Mouse (Mus musculus) T-helper 1 cell (primary cell): ENCODE measurements around the gene Syn3.
"Not testable (repeated sequence)": the region's sequence is repeated elsewhere in the genome, so short reads cannot be mapped to it uniquely, and the experiment has no call there.

ENCODE experiments used
- in situ Hi-C: fragments of 300-600 bp; cut with MboI, MseI; formaldehyde crosslinking; loops from one replicate; pipeline ENCODE4 v1.15.1; 2025; ENCODE audit warnings: high pct_unique_total_duplicates

The Syn3 gene

GRCm38 (mm10) chr10:86418345-86418744 is 80.4 kb downstream of the Syn3 start:
- in situ Hi-C loops: no loop called here

- in situ Hi-C loops: no loop called here
These were observed 81.9 kb downstream of the Syn3 start for GRCm38 (mm10) chr10:86416806-86417205.

- in situ Hi-C loops: no loop called here
These were observed 87.8 kb downstream of the Syn3 start for GRCm38 (mm10) chr10:86410868-86411267.

- in situ Hi-C loops: no loop called here
These were observed 91.7 kb downstream of the Syn3 start for GRCm38 (mm10) chr10:86406952-86407351.

- in situ Hi-C loops: no loop called here
These were observed 100.4 kb downstream of the Syn3 start for GRCm38 (mm10) chr10:86398347-86398720.

- in situ Hi-C loops: no loop called here
These were observed 100.9 kb downstream of the Syn3 start for GRCm38 (mm10) chr10:86397577-86398346.

- in situ Hi-C loops: no loop called here
These were observed 106.3 kb downstream of the Syn3 start for GRCm38 (mm10) chr10:86392399-86392798.

GRCm38 (mm10) chr10:86389913-86390312 is 108.8 kb downstream of the Syn3 start:
- in situ Hi-C loops: no loop called here

GRCm38 (mm10) chr10:86389357-86389756 is 109.3 kb downstream of the Syn3 start:
- in situ Hi-C loops: no loop called here

- in situ Hi-C loops: no loop called here
These were observed 109.9 kb downstream of the Syn3 start for GRCm38 (mm10) chr10:86388803-86389202.

GRCm38 (mm10) chr10:86387821-86388440 is 110.8 kb downstream of the Syn3 start:
- in situ Hi-C loops: no loop called here

- in situ Hi-C loops: no loop called here
These were observed 112.5 kb downstream of the Syn3 start for GRCm38 (mm10) chr10:86386232-86386631.

GRCm38 (mm10) chr10:86385656-86386055 is 113.0 kb downstream of the Syn3 start:
- in situ Hi-C loops: no loop called here

GRCm38 (mm10) chr10:86384655-86385054 is 114.0 kb downstream of the Syn3 start:
- in situ Hi-C loops: no loop called here

- in situ Hi-C loops: no loop called here
These were observed 116.8 kb downstream of the Syn3 start for GRCm38 (mm10) chr10:86381922-86382260.

GRCm38 (mm10) chr10:86381150-86381921 is 117.4 kb downstream of the Syn3 start:
- in situ Hi-C loops: no loop called here

- in situ Hi-C loops: no loop called here
These were observed 118.1 kb downstream of the Syn3 start for GRCm38 (mm10) chr10:86380626-86381025.

GRCm38 (mm10) chr10:86378803-86379202 is 119.9 kb downstream of the Syn3 start:
- in situ Hi-C loops: not testable (repeated sequence)

- in situ Hi-C loops: no loop called here
These were observed 122.1 kb downstream of the Syn3 start for GRCm38 (mm10) chr10:86376392-86377185.

GRCm38 (mm10) chr10:86375903-86376302 is 122.8 kb downstream of the Syn3 start:
- in situ Hi-C loops: no loop called here

- in situ Hi-C loops: no loop called here
These were observed 124.6 kb downstream of the Syn3 start for GRCm38 (mm10) chr10:86374061-86374460.

GRCm38 (mm10) chr10:86371561-86371960 is 127.1 kb downstream of the Syn3 start:
- in situ Hi-C loops: no loop called here
